Mouse (Mus musculus) G1E (cell line): ENCODE measurements around the gene Izumo4.

Source experiments
- CTCF ChIP-seq: IDR thresholded peaks from 2 replicates; pipeline ENCODE4 v1.5.1; 2012; ENCODE audit warnings: low read depth, low read length, inconsistent platforms, mixed read lengths
- GATA1 ChIP-seq: IDR thresholded peaks from 2 replicates; pipeline ENCODE4 v1.6.1; 2012; ENCODE audit warnings: borderline replicate concordance, low read length, inconsistent platforms, mixed read lengths
- GATA2 ChIP-seq: IDR thresholded peaks from 2 replicates; pipeline ENCODE4 v1.6.1; 2012; ENCODE audit warnings: low read depth, low read length, inconsistent platforms, borderline replicate concordance
- POLR2AphosphoS5 ChIP-seq: IDR thresholded peaks from 2 replicates; pipeline ENCODE4 v1.6.1; 2012; ENCODE audit warnings: low read depth, low read length, inconsistent platforms; ENCODE audit not compliant: insufficient replicate concordance
- TAL1 ChIP-seq: conservative IDR thresholded peaks from 2 replicates; pipeline ENCODE4 v1.6.1; 2012; ENCODE audit warnings: low read depth, low read length, inconsistent platforms, mixed read lengths

DNA sequence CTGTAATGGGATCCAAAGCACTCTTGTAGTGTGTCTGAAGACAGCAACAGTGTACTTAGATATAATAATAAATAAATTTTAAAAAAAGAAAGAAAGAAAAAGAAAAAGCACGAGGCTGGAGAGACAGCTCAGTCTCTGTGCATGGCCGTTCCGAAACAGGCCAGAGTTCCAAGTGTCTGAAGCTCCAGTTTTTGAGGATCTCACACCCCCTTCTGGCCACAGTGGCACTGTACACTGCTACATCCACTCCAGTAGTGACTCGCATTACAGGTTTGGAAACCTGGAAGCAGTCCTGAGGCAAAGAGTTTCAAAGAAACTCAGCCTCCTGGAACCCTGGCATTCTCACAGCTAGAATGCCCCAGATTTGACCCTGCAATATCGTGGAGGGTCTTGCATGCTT is 14.1 kb upstream of the Izumo4 start:
- TF ChIP-seq CTCF = no peak
- TF ChIP-seq GATA1 = no peak
- no peak for TF ChIP-seq POLR2AphosphoS5
- no peak for TF ChIP-seq TAL1
- TF ChIP-seq GATA2 = no peak
